In genomic region chr5:137748130-137748770, GRCm38 (mm10) we compare ENCODE assay signal across 8 mouse cellular contexts. TPM values are rescaled to one million over a fixed set of nuclear protein-coding genes. Genes with fewer than 3 reads are reported as not detected.
DNase-seq lines count a peak whose midpoint lies in the region; ATAC-seq and TF ChIP-seq lines count a peak whose summit lies in the region.

No protein-coding gene starts in this region.

- peaks cover 40% of the 10 kb centered on the region for H3K4me1 ChIP-seq in embryonic facial prominence, embryonic 10.5 days
- peaks cover 5% of the 10 kb centered on the region for H3K4me1 ChIP-seq in hindbrain, embryonic 11.5 days (replicated peaks; ENCODE audit: control insufficient read depth, insufficient read depth, low read length)
- H3K4me1 ChIP-seq in liver, adult 2 months (ENCODE audit: control insufficient read depth, insufficient read depth, low read length) = no peaks in the 10 kb centered on the region

- H3K4me3 ChIP-seq in embryonic facial prominence, embryonic 10.5 days = peak overlapping the region; percentile 88
- peak overlapping the region; percentile 1 for H3K4me3 ChIP-seq in hindbrain, embryonic 11.5 days (ENCODE audit: low read depth, low read length)
- H3K4me3 ChIP-seq in liver, adult 2 months (ENCODE audit: insufficient read depth, low read depth, low read length) = peak overlapping the region; percentile 38

- no peak for ATAC-seq in hindbrain, embryonic 11.5 days (ENCODE audit: low FRiP score)
- ATAC-seq in activated CD4-positive, CD25-positive, alpha-beta regulatory T cell, adult 4 months = no peak

- no peaks in the 10 kb centered on the region for H3K27me3 ChIP-seq in embryonic facial prominence, embryonic 10.5 days (replicated peaks; ENCODE audit: low read depth, poor library complexity, severe bottlenecking)
- H3K27me3 ChIP-seq in hindbrain, embryonic 11.5 days (ENCODE audit: control insufficient read depth, insufficient read depth, low read length) = no peaks in the 10 kb centered on the region
- H3K27me3 ChIP-seq in liver, adult 2 months (ENCODE audit: control insufficient read depth, insufficient read depth, low read length) = no peaks in the 10 kb centered on the region

- peak overlapping the region; percentile 93 for H3K27ac ChIP-seq in embryonic facial prominence, embryonic 10.5 days (replicated peaks)
- H3K27ac ChIP-seq in hindbrain, embryonic 11.5 days (ENCODE audit: low read depth, low read length) = no peak overlapping the region
- H3K27ac ChIP-seq in liver, adult 2 months (replicated peaks; ENCODE audit: insufficient read depth, low read depth, low read length) = peak overlapping the region; percentile 36

- no peaks in the 10 kb centered on the region for H3K9me3 ChIP-seq in embryonic facial prominence, embryonic 10.5 days
- H3K9me3 ChIP-seq in hindbrain, embryonic 11.5 days (ENCODE audit: control insufficient read depth, low read length) = no peaks in the 10 kb centered on the region

- 48% methylated on average over 5 of the region's 5 CpGs for WGBS in embryonic facial prominence, embryonic 10.5 days
- 51% methylated on average over 5 of the region's 5 CpGs for WGBS in hindbrain, embryonic 11.5 days
- 51% methylated on average over 5 of the region's 5 CpGs for WGBS in liver, adult 2 months

- DNase-seq in cerebellum, adult 9-11 months = peak; percentile 55
- no peak for DNase-seq in cerebellum, adult 11-12 months
- DNase-seq in embryonic facial prominence, embryonic 10.5 days (ENCODE audit: low spot score) = peak; percentile 34
- DNase-seq in hindbrain, embryonic 11.5 days (ENCODE audit: low spot score) = no peak
- no peak for DNase-seq in liver, adult 2 months (ENCODE audit: extremely low read depth, low read depth, low spot score)
- peak; percentile 66 for DNase-seq in naive thymus-derived CD4-positive, alpha-beta T cell, adult 2 months (ENCODE audit: low read depth)
- no peak for DNase-seq in right cerebral cortex, postnatal 25 days

- no peak for TF ChIP-seq CTCF in liver, adult 2 months (IDR thresholded peaks at IDR 0.05; ENCODE audit: low read depth, low read length)

- TF ChIP-seq POLR2A in liver, adult 2 months (IDR thresholded peaks at IDR 0.05; ENCODE audit: extremely low read depth, insufficient read depth, low read length) = no peak

- H3K4me2 ChIP-seq in hindbrain, embryonic 11.5 days (replicated peaks; ENCODE audit: low read depth, low read length) = peak overlapping the region; percentile 14

- no peaks in the 10 kb centered on the region; the same call in 1 of the 2 replicates for H3K79me2 ChIP-seq in liver, adult 2 months (ENCODE audit: control insufficient read depth, insufficient read depth, low read length)

- peak overlapping the region; percentile 11; the same call in 1 of the 2 replicates for H3K9ac ChIP-seq in hindbrain, embryonic 11.5 days (ENCODE audit: low read depth, low read length)
- 0 out of 2 replicates have a peak overlapping the region, but pooled peaks have one; percentile 27 for H3K9ac ChIP-seq in liver, adult 2 months (ENCODE audit: low read depth, low read length)

- H3K36me3 ChIP-seq in embryonic facial prominence, embryonic 10.5 days (replicated peaks) = peaks cover 39% of the 10 kb centered on the region
- no peaks in the 10 kb centered on the region; the same call in 1 of the 2 replicates for H3K36me3 ChIP-seq in hindbrain, embryonic 11.5 days (ENCODE audit: control insufficient read depth, insufficient read depth, low read length)
- H3K36me3 ChIP-seq in liver, adult 2 months (ENCODE audit: control insufficient read depth, insufficient read depth, low read length) = no peaks in the 10 kb centered on the region

RNA-seq across cellular contexts. Expression of gene Tsc22d4, which starts 2.7 kb away (rescaled TPM):
- polyA plus RNA-seq in embryonic facial prominence, embryonic 10.5 days (2016; fragmentation: Nextera tagmentation; extraction: Ambion mirVana) = 89.8 and 94.3 TPM in 2 replicates
- polyA plus RNA-seq in hindbrain, embryonic 11.5 days (2014; fragmentation: Nextera tagmentation; extraction: Ambion mirVana) = 56.4 and 64.0 TPM in 2 replicates
- total RNA-seq in liver, adult 2 months (2014; rRNA removed) = 4.4 and 4.5 TPM in 2 replicates
- polyA plus RNA-seq in liver, adult 2 months (2012; rRNA removed) = 11.4 and 22.1 TPM in 2 replicates
- polyA plus RNA-seq in activated CD4-positive, CD25-positive, alpha-beta regulatory T cell, adult 4 months (2017; shearing (Covaris generic)) = 10 to 100 TPM; 62.9 to 82.3 TPM

RNA-seq across cellular contexts. Expression of gene Nyap1, which starts 6.8 kb away (rescaled TPM):
- polyA plus RNA-seq in embryonic facial prominence, embryonic 10.5 days (2016; fragmentation: Nextera tagmentation; extraction: Ambion mirVana) = 3.0 and 3.6 TPM in 2 replicates
- 2.9 and 5.3 TPM in 2 replicates for polyA plus RNA-seq in hindbrain, embryonic 11.5 days (2014; fragmentation: Nextera tagmentation; extraction: Ambion mirVana)
- total RNA-seq in liver, adult 2 months (2014; rRNA removed) = 0.13 and 0.18 TPM in 2 replicates
- polyA plus RNA-seq in liver, adult 2 months (2012; rRNA removed) = 0.17 and 0.28 TPM in 2 replicates
- under 1 TPM in 1 of 2 experiments, not detected in 1; 0.19 TPM for polyA plus RNA-seq in activated CD4-positive, CD25-positive, alpha-beta regulatory T cell, adult 4 months (2017; shearing (Covaris generic))

RNA-seq across cellular contexts. Expression of gene Ppp1r35, which starts 30.4 kb away (rescaled TPM):
- 47.9 and 49.1 TPM in 2 replicates for polyA plus RNA-seq in embryonic facial prominence, embryonic 10.5 days (2016; fragmentation: Nextera tagmentation; extraction: Ambion mirVana)
- polyA plus RNA-seq in hindbrain, embryonic 11.5 days (2014; fragmentation: Nextera tagmentation; extraction: Ambion mirVana) = 64.9 and 78.4 TPM in 2 replicates
- 11.5 and 16.7 TPM in 2 replicates for total RNA-seq in liver, adult 2 months (2014; rRNA removed)
- polyA plus RNA-seq in liver, adult 2 months (2012; rRNA removed) = 28.9 and 34.0 TPM in 2 replicates
- 1 to 10 TPM; 7.2 to 8.8 TPM for polyA plus RNA-seq in activated CD4-positive, CD25-positive, alpha-beta regulatory T cell, adult 4 months (2017; shearing (Covaris generic))

RNA-seq across cellular contexts. Expression of gene Mepce, which starts 39.2 kb away (rescaled TPM):
- polyA plus RNA-seq in embryonic facial prominence, embryonic 10.5 days (2016; fragmentation: Nextera tagmentation; extraction: Ambion mirVana) = 9.1 and 11.5 TPM in 2 replicates
- 9.9 and 14.9 TPM in 2 replicates for polyA plus RNA-seq in hindbrain, embryonic 11.5 days (2014; fragmentation: Nextera tagmentation; extraction: Ambion mirVana)
- total RNA-seq in liver, adult 2 months (2014; rRNA removed) = 13.7 and 15.9 TPM in 2 replicates
- 16.3 and 18.7 TPM in 2 replicates for polyA plus RNA-seq in liver, adult 2 months (2012; rRNA removed)
- 10 to 100 TPM; 22.4 to 26.9 TPM for polyA plus RNA-seq in activated CD4-positive, CD25-positive, alpha-beta regulatory T cell, adult 4 months (2017; shearing (Covaris generic))

RNA-seq across cellular contexts. Expression of gene Zcwpw1, which starts 39.3 kb away (rescaled TPM):
- 14.5 and 17.5 TPM in 2 replicates for polyA plus RNA-seq in embryonic facial prominence, embryonic 10.5 days (2016; fragmentation: Nextera tagmentation; extraction: Ambion mirVana)
- polyA plus RNA-seq in hindbrain, embryonic 11.5 days (2014; fragmentation: Nextera tagmentation; extraction: Ambion mirVana) = 13.5 and 17.2 TPM in 2 replicates
- 3.3 and 4.2 TPM in 2 replicates for total RNA-seq in liver, adult 2 months (2014; rRNA removed)
- 1.7 and 1.9 TPM in 2 replicates for polyA plus RNA-seq in liver, adult 2 months (2012; rRNA removed)
- 10 to 100 TPM in 1 of 2 experiments, 1 to 10 TPM in 1; 5.9 to 10.9 TPM for polyA plus RNA-seq in activated CD4-positive, CD25-positive, alpha-beta regulatory T cell, adult 4 months (2017; shearing (Covaris generic))

Comparison
In these comparisons a context has a peak if more than half of its experiments do, and no peak if none do; other contexts are left out.
1. DNase-seq: peak in cerebellum, adult 9-11 months (single experiment), embryonic facial prominence, embryonic 10.5 days (single experiment) and naive thymus-derived CD4-positive, alpha-beta T cell, adult 2 months (single experiment); none in cerebellum, adult 11-12 months (single experiment), hindbrain, embryonic 11.5 days (single experiment), liver, adult 2 months (single experiment) and right cerebral cortex, postnatal 25 days (single experiment).
2. H3K4me3 ChIP-seq: peak in every context shown above with its lines; median percentile 88 in embryonic facial prominence, embryonic 10.5 days; 38 in liver, adult 2 months; 1 in hindbrain, embryonic 11.5 days.